Mouse (Mus musculus): ENCODE results near the gene Gm28048.

Gene Gm28048

GRCm38 (mm10) chr11:22794734-22795133, 187.2 kb downstream of the Gm28048 start:
- no peak for DNase-seq (ENCODE audit: low spot score)

GRCm38 (mm10) chr11:22793881-22794203, 188.0 kb downstream of the Gm28048 start:
- no peak for DNase-seq (ENCODE audit: low spot score)

- no peak for DNase-seq (ENCODE audit: low spot score)
These were observed 188.6 kb downstream of the Gm28048 start for GRCm38 (mm10) chr11:22793176-22793880.

GRCm38 (mm10) chr11:22792149-22792548, 189.7 kb downstream of the Gm28048 start:
- DNase-seq (ENCODE audit: low spot score), result no peak

- DNase-seq (ENCODE audit: low spot score), result no peak
These were observed 190.2 kb downstream of the Gm28048 start for GRCm38 (mm10) chr11:22791726-22792125.

- no peak for DNase-seq (ENCODE audit: low spot score)
These were observed 194.1 kb downstream of the Gm28048 start for GRCm38 (mm10) chr11:22787833-22788232.
